Mouse (Mus musculus): Measurements from ENCODE around the gene Klrb1. TPM values are rescaled to one million over a fixed set of nuclear protein-coding genes. Genes with fewer than 3 reads are reported as not detected.

Klrb1 gene
- total RNA-seq, 2 experiments from 2014 or later = not detected

DNA sequence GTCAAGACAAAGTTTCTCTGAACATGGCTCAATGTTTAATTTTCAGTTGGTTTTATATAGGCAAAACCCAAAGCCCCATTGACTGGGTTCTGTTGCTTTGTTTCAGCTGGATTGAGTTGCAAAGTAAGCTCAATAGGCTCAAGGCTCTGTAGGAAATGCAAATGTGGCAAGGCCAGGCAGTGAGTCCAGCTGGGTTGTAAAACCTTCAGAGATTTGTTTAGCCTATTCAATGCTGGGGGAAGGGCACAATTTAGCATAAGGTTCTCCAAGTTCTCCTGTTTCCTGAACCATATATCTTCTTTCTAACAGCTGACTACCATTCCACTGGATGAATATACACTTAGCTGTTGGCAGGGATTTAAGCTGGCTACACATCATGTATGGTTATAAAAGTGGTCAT, 12.0 kb upstream of the Klrb1 start:
- no peak for DNase-seq

DNA sequence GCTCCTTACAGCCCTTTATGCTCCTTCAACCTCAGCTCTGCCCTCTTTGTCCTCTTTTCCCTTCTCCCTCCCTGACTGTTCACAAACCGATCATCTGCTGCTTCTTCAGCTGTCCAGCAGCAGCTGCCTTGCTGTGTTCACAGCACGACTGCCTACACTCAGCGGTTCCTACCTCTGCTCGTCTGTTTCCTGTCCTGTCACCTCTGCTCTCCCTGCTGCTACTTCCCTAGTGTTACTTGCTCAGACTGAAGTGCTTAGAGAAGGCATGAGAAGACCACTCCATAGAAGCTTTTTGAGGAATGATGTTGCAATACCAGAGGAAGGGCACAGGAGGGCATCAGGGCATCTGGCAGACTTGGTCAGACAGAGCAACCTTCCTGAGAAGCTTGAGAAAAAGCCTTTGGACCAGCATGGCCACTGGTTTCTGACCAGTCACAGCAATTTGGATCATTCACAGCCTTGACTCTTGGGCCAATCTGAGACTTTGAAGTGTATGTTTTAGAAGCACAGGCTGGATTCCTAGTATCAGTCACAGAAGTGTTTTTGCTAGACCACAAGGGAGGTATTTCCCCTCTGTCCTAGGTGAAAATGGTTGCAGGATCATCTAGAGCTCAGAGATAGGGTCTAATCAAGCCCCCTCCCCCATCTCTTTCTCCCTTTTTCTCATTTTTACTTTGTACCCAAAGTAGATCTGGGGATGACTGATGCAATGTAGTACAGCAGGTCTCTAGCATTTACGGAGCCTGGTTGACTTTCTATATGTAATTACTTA, 11.2 kb upstream of the Klrb1 start:
- DNase-seq = no peak

DNA sequence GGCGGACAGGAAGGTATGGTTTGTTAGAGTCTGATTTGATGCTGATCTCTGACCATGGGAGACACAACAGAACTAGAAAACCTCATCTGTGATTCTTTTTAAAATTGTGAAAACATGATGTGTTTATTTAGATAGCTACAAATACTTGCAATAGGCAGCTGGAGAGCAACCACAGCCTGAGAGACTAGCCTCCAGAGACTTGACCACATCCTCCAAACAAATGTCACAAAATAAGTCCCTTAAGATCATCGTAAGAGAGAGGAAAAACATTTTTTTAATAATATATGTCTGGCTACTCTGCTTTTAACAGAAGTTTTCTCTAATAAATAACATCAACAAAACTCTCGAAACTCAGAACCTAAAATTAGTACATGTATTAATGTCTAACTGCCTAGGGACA, 9.2 kb upstream of the Klrb1 start:
- DNase-seq = no peak

DNA sequence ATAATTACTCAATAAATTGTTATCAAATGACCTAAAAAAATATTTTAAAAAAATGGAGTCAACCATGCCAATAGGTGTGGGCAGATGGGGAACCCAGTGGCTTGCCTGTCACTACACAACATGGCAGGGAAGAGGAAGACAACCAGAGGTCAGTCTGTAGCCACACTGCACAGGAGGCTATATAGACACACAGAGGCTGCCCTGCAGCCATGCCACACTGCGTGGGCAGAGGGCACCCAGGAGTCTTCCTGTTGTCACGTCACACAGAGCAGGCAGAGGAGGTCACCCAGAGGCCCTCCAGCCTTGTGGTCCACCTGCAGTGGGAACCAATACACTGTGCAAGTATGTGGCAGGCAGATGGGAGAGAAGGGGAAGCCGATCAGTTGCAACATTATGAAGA, 21.2 kb downstream of the Klrb1 start:
- no peak for DNase-seq

DNA sequence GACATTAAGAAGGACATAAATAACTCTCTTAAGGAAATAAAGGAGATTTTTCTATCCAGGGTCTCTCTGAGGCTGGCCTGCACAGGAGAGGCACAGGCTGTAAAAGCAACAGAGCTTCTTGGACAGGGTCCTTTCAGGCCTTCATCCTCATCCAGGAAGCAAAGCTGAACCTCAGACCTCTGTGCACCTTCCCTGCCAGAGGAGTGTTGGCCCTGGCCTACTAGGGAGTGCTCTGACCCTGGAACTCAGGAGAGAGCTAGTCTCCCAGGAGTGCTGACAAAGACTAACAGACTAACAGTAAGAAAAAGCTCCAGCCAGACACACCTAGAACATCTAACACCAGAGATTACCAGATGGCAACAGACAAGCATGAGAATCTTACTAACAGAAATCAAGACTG, 43.3 kb downstream of the Klrb1 start:
- no peak for DNase-seq

DNA sequence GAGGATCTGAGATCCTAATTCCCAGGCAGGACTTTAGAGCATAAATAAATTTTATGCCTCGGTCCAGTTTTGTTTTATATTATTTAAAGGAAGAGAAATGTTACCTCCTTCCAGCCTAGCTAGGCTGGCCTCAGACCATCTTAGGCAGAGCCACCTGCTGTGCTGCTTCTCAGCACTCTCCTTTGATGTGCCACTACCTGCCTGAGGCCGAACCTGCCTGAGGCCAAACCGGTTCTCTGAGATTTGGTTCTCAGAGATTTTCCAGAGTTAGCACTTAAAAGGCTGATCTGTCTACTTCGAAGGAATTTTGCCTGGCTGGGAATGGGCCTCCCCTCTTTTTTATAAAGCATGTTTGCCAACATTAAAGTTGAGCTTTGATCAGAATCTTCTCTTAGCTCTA, 52.9 kb downstream of the Klrb1 start:
- DNase-seq = no peak

DNA sequence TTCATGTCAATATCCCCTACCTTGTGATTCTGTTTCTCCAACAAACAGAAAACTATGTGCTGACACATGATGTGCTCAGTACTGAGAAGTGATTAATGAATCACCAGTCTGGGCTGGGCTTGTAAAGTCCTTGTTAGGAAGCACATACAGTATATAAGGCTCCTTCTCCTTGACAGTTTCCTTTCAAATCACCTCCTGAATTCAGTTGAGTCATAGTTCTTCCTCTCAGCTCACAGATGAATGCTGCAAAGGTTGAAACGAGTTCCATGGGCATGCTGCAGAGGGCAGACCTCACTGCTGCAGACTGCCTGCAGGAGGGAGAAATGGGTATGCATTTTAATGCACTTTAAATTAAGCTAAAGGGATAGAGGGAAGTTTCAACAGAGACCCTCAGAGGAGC, 60.7 kb downstream of the Klrb1 start, which contains the start of gene Clec2h:
Clec2h (plus strand) TSS at position 180 of the 400 bp plus-strand sequence.
- no peak for DNase-seq

DNA sequence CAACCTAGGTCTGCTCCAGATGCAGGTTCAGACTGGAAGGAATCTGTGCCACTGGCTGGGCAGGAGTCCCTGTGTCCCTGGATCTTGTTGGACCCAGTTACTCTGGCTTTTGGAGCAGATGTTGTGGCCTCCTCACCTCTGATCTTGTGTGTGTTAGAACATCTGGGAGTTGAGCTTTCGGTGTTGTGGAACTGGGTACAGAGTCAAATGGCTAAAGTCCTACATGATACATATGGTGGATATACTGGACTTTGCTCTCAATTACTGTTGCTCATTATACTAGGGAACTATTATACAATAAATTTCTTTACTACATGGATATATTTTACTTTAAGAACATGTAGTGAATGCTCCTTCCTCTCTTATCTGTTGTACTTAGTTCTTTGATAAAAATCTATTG, 61.6 kb downstream of the Klrb1 start:
- DNase-seq = no peak

Other genes with a start within 250 kb of the Klrb1 start
- 100 to 1,000 TPM; 288 to 650 TPM for gene Pzp, start 196.3 kb downstream of the Klrb1 start, total RNA-seq (2021)
- 1 to 10 TPM; 1.1 to 1.7 TPM for gene A2ml1, start 141.5 kb downstream of the Klrb1 start, total RNA-seq (2021)
- under 1 TPM in 1 of 2 experiments, not detected in 1; 0.30 TPM for gene Klrb1a, start 99.5 kb downstream of the Klrb1 start, total RNA-seq (2021)
- 1 to 10 TPM; 3.6 to 6.0 TPM for gene Clec2h, start 60.7 kb downstream of the Klrb1 start, total RNA-seq (2021)
- under 1 TPM; 0.54 to 0.55 TPM for gene Klrb1c, start 66.2 kb upstream of the Klrb1 start, total RNA-seq (2021)
- not detected for gene Gm44511, start 103.3 kb upstream of the Klrb1 start, total RNA-seq (2021)
- gene Klrb1b, start 103.3 kb upstream of the Klrb1 start, total RNA-seq (2021) = under 1 TPM; 0.33 to 0.72 TPM
- under 1 TPM; 0.30 to 0.39 TPM for gene Clec2i, start 164.5 kb upstream of the Klrb1 start, total RNA-seq (2021)
- 1 to 10 TPM; 1.6 to 2.5 TPM for gene BC035044, start 168.1 kb upstream of the Klrb1 start, total RNA-seq (2021)
- gene Clec2g, start 211.3 kb upstream of the Klrb1 start, total RNA-seq (2021) = 1 to 10 TPM; 4.5 to 6.2 TPM

All from adrenal gland, postnatal 10 days (tissue).